Mouse (Mus musculus) left cerebral cortex, postnatal 14 days (tissue): Measurements from ENCODE around the gene Hfe. TPM values are rescaled to one million over a fixed set of nuclear protein-coding genes. Genes with fewer than 3 reads are reported as not detected.
"Not testable (repeated sequence)": the region's sequence is repeated elsewhere in the genome, so short reads cannot be mapped to it uniquely, and the experiment has no call there.

Experiments used
- DNase-seq, 2 experiments: peaks; one replicate each; pipeline ENCODE4 v3.0.0; 2021 to 2022; ENCODE audit warnings: low spot score in 2 of 2, mixed read lengths in 1 of 2
- intact Hi-C: fragments of 180-260 bp; cut with DNase I; formaldehyde crosslinking; loops from one replicate; pipeline ENCODE4 v1.15.1; 2025
- total RNA-seq, 2 experiments: library from RNA; stranded (reverse); gene quantifications; 2 replicates each; pipeline ENCODE4 v1.2.3; 2021

Hfe gene
- total RNA-seq, 2 experiments from 2014 or later: 2.9 to 3.1 TPM

- intact Hi-C loops: loop anchor here (5.0 kb wide), 2 partner anchors 73 to 113 kb away; partner anchors contain the start of genes Hist1h1e, Hist1h2be and Hist1h4d
- no peak for DNase-seq
Observed at GRCm38 (mm10) chr13:23695514-23695913, 15.1 kb downstream of the Hfe start, which contains the start of gene Hist1h1t. Gene Hist1h1t (plus strand): TSS chr13:23695814.

GRCm38 (mm10) chr13:23694956-23695355 is 15.7 kb downstream of the Hfe start:
- DNase-seq: no peak
- intact Hi-C loops: loop anchor here (5.0 kb wide), 2 partner anchors 73 to 113 kb away; partner anchors contain the start of genes Hist1h1e, Hist1h2be and Hist1h4d

GRCm38 (mm10) chr13:23693856-23694440 is 16.7 kb downstream of the Hfe start:
- intact Hi-C loops: no loop called here
- no peak for DNase-seq

- DNase-seq: no peak
- intact Hi-C loops: loop anchor here (10.0 kb wide), 1 partner anchor 1645 kb away; the partner anchor contains the start of genes Hist1h2ag, Hist1h2bj and Hist1h4i
Observed at GRCm38 (mm10) chr13:23689459-23689858, 21.2 kb downstream of the Hfe start.

GRCm38 (mm10) chr13:23688956-23689355 is 21.7 kb downstream of the Hfe start:
- intact Hi-C loops: loop anchor here (10.0 kb wide), 1 partner anchor 1644 kb away; the partner anchor contains the start of genes Hist1h2ag, Hist1h2bj and Hist1h4i
- DNase-seq: no peak

GRCm38 (mm10) chr13:23687907-23688306 is 22.7 kb downstream of the Hfe start:
- DNase-seq: no peak
- intact Hi-C loops: loop anchor here (10.0 kb wide), 1 partner anchor 1643 kb away; the partner anchor contains the start of genes Hist1h2ag, Hist1h2bj and Hist1h4i

GRCm38 (mm10) chr13:23687181-23687580 is 23.5 kb downstream of the Hfe start:
- no peak for DNase-seq
- intact Hi-C loops: loop anchor here (10.0 kb wide), 1 partner anchor 1642 kb away; the partner anchor contains the start of genes Hist1h2ag, Hist1h2bj and Hist1h4i

GRCm38 (mm10) chr13:23685966-23686365 is 24.7 kb downstream of the Hfe start:
- intact Hi-C loops: loop anchor here (10.0 kb wide), 1 partner anchor 1641 kb away; the partner anchor contains the start of genes Hist1h2ag, Hist1h2bj and Hist1h4i
- DNase-seq: peak in 1 of 2 experiments; percentile 69

- no peak for DNase-seq
- intact Hi-C loops: loop anchor here (10.0 kb wide), 1 partner anchor 1640 kb away; the partner anchor contains the start of genes Hist1h2ag, Hist1h2bj and Hist1h4i
Observed at GRCm38 (mm10) chr13:23685121-23685861, 25.4 kb downstream of the Hfe start.

GRCm38 (mm10) chr13:23684295-23684945 is 26.2 kb downstream of the Hfe start:
- intact Hi-C loops: loop anchor here (1.0 to 10.0 kb wide), 2 partner anchors 14 to 1640 kb away; partner anchors contain the start of genes Hist1h2ag, Hist1h2bj, Hist1h4c and Hist1h4i
- DNase-seq: peak; percentile 61 to 69

GRCm38 (mm10) chr13:23683755-23684281 is 26.8 kb downstream of the Hfe start, which contains the start of the genes Hist1h2ac and Hist1h2bc:
Gene Hist1h2ac (minus strand): TSS chr13:23683948.
Gene Hist1h2bc (plus strand): TSS chr13:23684199.
- intact Hi-C loops: loop anchor here (1.0 to 10.0 kb wide), 3 partner anchors 14 to 1639 kb away; partner anchors contain the start of genes Hist1h1e, Hist1h2ag, Hist1h2bj and Hist1h4c
- peak; percentile 92 to 98 for DNase-seq

- intact Hi-C loops: loop anchor here (2.0 to 10.0 kb wide), 2 partner anchors 60 to 1638 kb away; partner anchors contain the start of genes Hist1h1e, Hist1h2ag, Hist1h2bj and Hist1h4i
- not testable (repeated sequence) for DNase-seq
Observed at GRCm38 (mm10) chr13:23682947-23683754, 27.5 kb downstream of the Hfe start.

GRCm38 (mm10) chr13:23682623-23682946 is 28.1 kb downstream of the Hfe start:
- intact Hi-C loops: loop anchor here (2.0 to 10.0 kb wide), 2 partner anchors 60 to 1638 kb away; partner anchors contain the start of genes Hist1h1e, Hist1h2ag, Hist1h2bj and Hist1h4i
- DNase-seq: no peak

GRCm38 (mm10) chr13:23681990-23682582 is 28.6 kb downstream of the Hfe start:
- intact Hi-C loops: loop anchor here (2.0 to 10.0 kb wide), 2 partner anchors 59 to 1637 kb away; partner anchors contain the start of genes Hist1h1e, Hist1h2ag, Hist1h2bj and Hist1h4i
- no peak for DNase-seq

- DNase-seq: no peak
Observed at GRCm38 (mm10) chr13:23662536-23662935, 48.1 kb downstream of the Hfe start.

GRCm38 (mm10) chr13:23659636-23660366 is 50.9 kb downstream of the Hfe start:
- no peak for DNase-seq
- intact Hi-C loops: no loop called here

More at GRCm38 (mm10) chr13:23662536-23662935, 48.1 kb downstream of the Hfe start:
- intact Hi-C loops: no loop called here
